ENCODE assay signal across 8 mouse cellular contexts in genomic region chr3:85573864-85574830, GRCm38 (mm10). TPM values are rescaled to one million over a fixed set of nuclear protein-coding genes. Genes with fewer than 3 reads are reported as not detected.
A peak's percentile ranks its signal among the peaks of the same experiment; 100 is the strongest.
DNase-seq lines count a peak whose midpoint lies in the region; ATAC-seq lines count a peak whose summit lies in the region.

Gene Gatb, plus strand, starts transcription at chr3:85574119.

- no peaks in the 10 kb centered on the region for H3K27me3 ChIP-seq in heart, embryonic 13.5 days (replicated peaks)
- H3K27me3 ChIP-seq in liver, embryonic 12.5 days (replicated peaks), result no peaks in the 10 kb centered on the region
- no peaks in the 10 kb centered on the region for H3K27me3 ChIP-seq in stomach, embryonic 15.5 days (replicated peaks)

- H3K36me3 ChIP-seq in heart, embryonic 13.5 days, result peaks cover 9% of the 10 kb centered on the region; the same call in 1 of the 2 replicates
- H3K36me3 ChIP-seq in liver, embryonic 12.5 days, result peaks cover 13% of the 10 kb centered on the region; the same call in 1 of the 2 replicates
- H3K36me3 ChIP-seq in stomach, embryonic 15.5 days, result no peaks in the 10 kb centered on the region

- DNase-seq in CD4-positive, CD25-positive, alpha-beta regulatory T cell, adult 2 months (ENCODE audit: low read depth, low spot score), result peak; percentile 99
- DNase-seq in fat pad, adult 2 months (ENCODE audit: extremely low read depth, low read depth, low spot score), result peak; percentile 93
- peak; percentile 100 for DNase-seq in kidney, postnatal 10 days
- DNase-seq in natural killer cell, adult 2 months (ENCODE audit: low spot score in 2 of 2), result peak; percentile 94 to 95

- H3K4me3 ChIP-seq in brown adipose tissue, adult 24 weeks (ENCODE audit: insufficient read depth, low read depth, low read length), result peak within 1 kb of the TSS; percentile 64
- peak within 1 kb of the TSS; percentile 68 for H3K4me3 ChIP-seq in heart, embryonic 13.5 days
- peak within 1 kb of the TSS; percentile 79 for H3K4me3 ChIP-seq in liver, embryonic 12.5 days
- H3K4me3 ChIP-seq in stomach, embryonic 15.5 days (replicated peaks), result peak within 1 kb of the TSS; percentile 63

- 2% methylated on average over 41 of the region's 41 CpGs for WGBS in heart, embryonic 13.5 days
- WGBS in liver, embryonic 12.5 days (ENCODE audit: insufficient replicate concordance), result 2% methylated on average over 41 of the region's 41 CpGs
- WGBS in stomach, embryonic 15.5 days, result 3% methylated on average over 41 of the region's 41 CpGs

- no peaks in the 10 kb centered on the region for H3K9me3 ChIP-seq in heart, embryonic 13.5 days
- H3K9me3 ChIP-seq in liver, embryonic 12.5 days (replicated peaks), result no peaks in the 10 kb centered on the region
- no peaks in the 10 kb centered on the region for H3K9me3 ChIP-seq in stomach, embryonic 15.5 days

- H3K4me1 ChIP-seq in brown adipose tissue, adult 24 weeks (ENCODE audit: control insufficient read depth, insufficient read depth, insufficient read length, low read length), result no peaks in the 10 kb centered on the region; the same call in 1 of the 2 replicates
- H3K4me1 ChIP-seq in heart, embryonic 13.5 days, result peaks cover 4% of the 10 kb centered on the region
- peaks cover 14% of the 10 kb centered on the region for H3K4me1 ChIP-seq in liver, embryonic 12.5 days
- no peaks in the 10 kb centered on the region for H3K4me1 ChIP-seq in stomach, embryonic 15.5 days

- peak; percentile 98 for ATAC-seq in heart, embryonic 13.5 days (ENCODE audit: extremely low read depth, insufficient number of reproducible peaks, low FRiP score, low TSS enrichment)
- peak; percentile 100 for ATAC-seq in liver, embryonic 12.5 days
- peak; percentile 99 for ATAC-seq in stomach, embryonic 15.5 days (ENCODE audit: insufficient read depth, low FRiP score, low read depth)

- H3K4me2 ChIP-seq in heart, embryonic 13.5 days, result peak within 1 kb of the TSS; percentile 76
- peak within 1 kb of the TSS; percentile 78 for H3K4me2 ChIP-seq in liver, embryonic 12.5 days
- peak within 1 kb of the TSS; percentile 76 for H3K4me2 ChIP-seq in stomach, embryonic 15.5 days

- H3K9ac ChIP-seq in heart, embryonic 13.5 days, result peak within 1 kb of the TSS; percentile 88
- peak within 1 kb of the TSS; percentile 78 for H3K9ac ChIP-seq in liver, embryonic 12.5 days
- peak within 1 kb of the TSS; percentile 33; the same call in 1 of the 2 replicates for H3K9ac ChIP-seq in stomach, embryonic 15.5 days

- H3K27ac ChIP-seq in brown adipose tissue, adult 24 weeks (replicated peaks; ENCODE audit: low read depth, low read length), result peak within 1 kb of the TSS; percentile 81
- H3K27ac ChIP-seq in heart, embryonic 13.5 days (replicated peaks), result peak within 1 kb of the TSS; percentile 81
- H3K27ac ChIP-seq in liver, embryonic 12.5 days, result peak within 1 kb of the TSS; percentile 64; the same call in 1 of the 2 replicates
- H3K27ac ChIP-seq in stomach, embryonic 15.5 days, result peak within 1 kb of the TSS; percentile 23; the same call in 1 of the 2 replicates

RNA-seq across cellular contexts. Expression of gene Gatb, which starts in this region (rescaled TPM):
- polyA plus RNA-seq in brown adipose tissue, adult 24 weeks (2012; ENCODE audit: insufficient read depth, insufficient read length, missing spikeins), result 60.3 and 65.3 TPM in 2 replicates
- 35.0 and 35.1 TPM in 2 replicates for polyA plus RNA-seq in heart, embryonic 13.5 days (2015; fragmentation: Nextera tagmentation; extraction: Ambion mirVana)
- polyA plus RNA-seq in liver, embryonic 12.5 days (2016; fragmentation: Nextera tagmentation; extraction: Ambion mirVana), result 22.9 and 24.5 TPM in 2 replicates
- polyA plus RNA-seq in stomach, embryonic 15.5 days (2015; fragmentation: Nextera tagmentation; extraction: Ambion mirVana), result 22.2 and 22.9 TPM in 2 replicates

Comparison
In these comparisons a context has a peak if more than half of its experiments do, and no peak if none do; other contexts are left out.
1. Peak in every context shown above with its lines: DNase-seq, ATAC-seq, H3K4me3 ChIP-seq and H3K27ac ChIP-seq.
2. H3K27ac ChIP-seq: peak in every context shown above with its lines; median percentile 81 in brown adipose tissue, adult 24 weeks; 81 in heart, embryonic 13.5 days; 64 in liver, embryonic 12.5 days; 23 in stomach, embryonic 15.5 days.
3. H3K9ac ChIP-seq: peak in every context shown above with its lines; median percentile 88 in heart, embryonic 13.5 days; 78 in liver, embryonic 12.5 days; 33 in stomach, embryonic 15.5 days.